Mouse (Mus musculus): ENCODE measurements around the gene Pitpnc1. TPM values are rescaled to one million over a fixed set of nuclear protein-coding genes. Genes with fewer than 3 reads are reported as not detected.

The Pitpnc1 gene
- polyA plus RNA-seq, 1 experiment = 14.0 TPM

GRCm38 (mm10) chr11:107375816-107376215 lies 94.7 kb downstream of the Pitpnc1 start:
- H3K4me1 ChIP-seq (ENCODE audit: control insufficient read depth, insufficient read depth, low read length) = no peaks in the 10 kb centered on the region
- TF ChIP-seq POLR2A (IDR thresholded peaks at IDR 0.05; ENCODE audit: borderline replicate concordance, control insufficient read depth, low read depth, low read length) (no peak), CTCF (IDR thresholded peaks at IDR 0.05; ENCODE audit: control insufficient read depth, insufficient read depth, low read length) (no peak)
- 88% methylated on average over 11 of the region's 11 CpGs for WGBS
- no peak overlapping the region for H3K27ac ChIP-seq (ENCODE audit: control insufficient read depth, insufficient read depth, low read depth, low read length, poor library complexity)
- no peak overlapping the region for H3K4me3 ChIP-seq (replicated peaks; ENCODE audit: control insufficient read depth, low read depth, low read length)

GRCm38 (mm10) chr11:107373569-107373968 lies 96.9 kb downstream of the Pitpnc1 start:
- TF ChIP-seq CTCF (IDR thresholded peaks at IDR 0.05; ENCODE audit: control insufficient read depth, insufficient read depth, low read length) (no peak), POLR2A (IDR thresholded peaks at IDR 0.05; ENCODE audit: borderline replicate concordance, control insufficient read depth, low read depth, low read length) (no peak)
- Histone ChIP-seq H3K4me1 (ENCODE audit: control insufficient read depth, insufficient read depth, low read length) (no peaks in the 10 kb centered on the region), H3K4me3 (replicated peaks; ENCODE audit: control insufficient read depth, low read depth, low read length) (no peak overlapping the region), H3K27ac (ENCODE audit: control insufficient read depth, insufficient read depth, low read depth, low read length, poor library complexity) (no peak overlapping the region)
- WGBS = 91% methylated on average over 6 of the region's 6 CpGs

GRCm38 (mm10) chr11:107373154-107373553 lies 97.3 kb downstream of the Pitpnc1 start:
- TF ChIP-seq CTCF (IDR thresholded peaks at IDR 0.05; ENCODE audit: control insufficient read depth, insufficient read depth, low read length) (no peak), POLR2A (IDR thresholded peaks at IDR 0.05; ENCODE audit: borderline replicate concordance, control insufficient read depth, low read depth, low read length) (no peak)
- Histone ChIP-seq H3K27ac (ENCODE audit: control insufficient read depth, insufficient read depth, low read depth, low read length, poor library complexity) (no peak overlapping the region), H3K4me1 (ENCODE audit: control insufficient read depth, insufficient read depth, low read length) (no peaks in the 10 kb centered on the region), H3K4me3 (replicated peaks; ENCODE audit: control insufficient read depth, low read depth, low read length) (no peak overlapping the region)
- WGBS = 88% methylated on average over 4 of the region's 4 CpGs

GRCm38 (mm10) chr11:107372688-107373087 lies 97.8 kb downstream of the Pitpnc1 start:
- Histone ChIP-seq H3K4me1 (ENCODE audit: control insufficient read depth, insufficient read depth, low read length) (no peaks in the 10 kb centered on the region), H3K27ac (ENCODE audit: control insufficient read depth, insufficient read depth, low read depth, low read length, poor library complexity) (no peak overlapping the region), H3K4me3 (replicated peaks; ENCODE audit: control insufficient read depth, low read depth, low read length) (no peak overlapping the region)
- TF ChIP-seq CTCF (IDR thresholded peaks at IDR 0.05; ENCODE audit: control insufficient read depth, insufficient read depth, low read length) (no peak), POLR2A (IDR thresholded peaks at IDR 0.05; ENCODE audit: borderline replicate concordance, control insufficient read depth, low read depth, low read length) (no peak)
- WGBS = 92% methylated on average over 7 of the region's 7 CpGs

- TF ChIP-seq CTCF (IDR thresholded peaks at IDR 0.05; ENCODE audit: control insufficient read depth, insufficient read depth, low read length) = no peak
- no peak for TF ChIP-seq POLR2A (IDR thresholded peaks at IDR 0.05; ENCODE audit: borderline replicate concordance, control insufficient read depth, low read depth, low read length)
- 72% methylated on average over 3 of the region's 3 CpGs for WGBS
- Histone ChIP-seq H3K27ac (ENCODE audit: control insufficient read depth, insufficient read depth, low read depth, low read length, poor library complexity) (no peak overlapping the region), H3K4me1 (ENCODE audit: control insufficient read depth, insufficient read depth, low read length) (no peaks in the 10 kb centered on the region), H3K4me3 (replicated peaks; ENCODE audit: control insufficient read depth, low read depth, low read length) (no peak overlapping the region)
Measured at GRCm38 (mm10) chr11:107370476-107370875, 100.0 kb downstream of the Pitpnc1 start.

GRCm38 (mm10) chr11:107369661-107370060 lies 100.8 kb downstream of the Pitpnc1 start:
- TF ChIP-seq POLR2A (IDR thresholded peaks at IDR 0.05; ENCODE audit: borderline replicate concordance, control insufficient read depth, low read depth, low read length) = no peak
- no peak for TF ChIP-seq CTCF (IDR thresholded peaks at IDR 0.05; ENCODE audit: control insufficient read depth, insufficient read depth, low read length)
- Histone ChIP-seq H3K4me3 (replicated peaks; ENCODE audit: control insufficient read depth, low read depth, low read length) (no peak overlapping the region), H3K27ac (ENCODE audit: control insufficient read depth, insufficient read depth, low read depth, low read length, poor library complexity) (no peak overlapping the region), H3K4me1 (ENCODE audit: control insufficient read depth, insufficient read depth, low read length) (no peaks in the 10 kb centered on the region)
- WGBS = 97% methylated on average over 6 of the region's 6 CpGs

- H3K27ac ChIP-seq (ENCODE audit: control insufficient read depth, insufficient read depth, low read depth, low read length, poor library complexity) = no peak overlapping the region
- WGBS = 86% methylated on average over 13 of the region's 13 CpGs
- no peaks in the 10 kb centered on the region for H3K4me1 ChIP-seq (ENCODE audit: control insufficient read depth, insufficient read depth, low read length)
- TF ChIP-seq CTCF (IDR thresholded peaks at IDR 0.05; ENCODE audit: control insufficient read depth, insufficient read depth, low read length) = no peak
- TF ChIP-seq POLR2A (IDR thresholded peaks at IDR 0.05; ENCODE audit: borderline replicate concordance, control insufficient read depth, low read depth, low read length) = no peak
- no peak overlapping the region for H3K4me3 ChIP-seq (replicated peaks; ENCODE audit: control insufficient read depth, low read depth, low read length)
Measured at GRCm38 (mm10) chr11:107365938-107366712, 104.4 kb downstream of the Pitpnc1 start.

- TF ChIP-seq CTCF (IDR thresholded peaks at IDR 0.05; ENCODE audit: control insufficient read depth, insufficient read depth, low read length) (no peak), POLR2A (IDR thresholded peaks at IDR 0.05; ENCODE audit: borderline replicate concordance, control insufficient read depth, low read depth, low read length) (no peak)
- no peak overlapping the region for H3K4me3 ChIP-seq (replicated peaks; ENCODE audit: control insufficient read depth, low read depth, low read length)
- H3K4me1 ChIP-seq (ENCODE audit: control insufficient read depth, insufficient read depth, low read length) = no peaks in the 10 kb centered on the region
- WGBS = 85% methylated on average over 5 of the region's 5 CpGs
- H3K27ac ChIP-seq (ENCODE audit: control insufficient read depth, insufficient read depth, low read depth, low read length, poor library complexity) = no peak overlapping the region
Measured at GRCm38 (mm10) chr11:107358695-107359094, 111.8 kb downstream of the Pitpnc1 start.

All from bone marrow, adult 2 months (tissue).